Mouse (Mus musculus) retina, postnatal 1 day (tissue): Measurements from ENCODE around the gene Rhobtb3.
"Not testable (repeated sequence)": the region's sequence is repeated elsewhere in the genome, so short reads cannot be mapped to it uniquely, and the experiment has no call there.

ENCODE experiments used
- DNase-seq: peaks from one replicate; pipeline ENCODE4 v3.0.0-alpha.2; 2012

The Rhobtb3 gene

GRCm38 (mm10) chr13:75844833-75845518 is 98.7 kb downstream of the Rhobtb3 start:
- no peak for DNase-seq

- no peak for DNase-seq
These were observed 99.6 kb downstream of the Rhobtb3 start for GRCm38 (mm10) chr13:75843993-75844683.

GRCm38 (mm10) chr13:75843331-75843730 is 100.4 kb downstream of the Rhobtb3 start:
- DNase-seq, result no peak

GRCm38 (mm10) chr13:75841950-75842349 is 101.8 kb downstream of the Rhobtb3 start:
- DNase-seq, result no peak

GRCm38 (mm10) chr13:75840752-75841285 is 102.9 kb downstream of the Rhobtb3 start:
- peak; percentile 10 for DNase-seq

DNA sequence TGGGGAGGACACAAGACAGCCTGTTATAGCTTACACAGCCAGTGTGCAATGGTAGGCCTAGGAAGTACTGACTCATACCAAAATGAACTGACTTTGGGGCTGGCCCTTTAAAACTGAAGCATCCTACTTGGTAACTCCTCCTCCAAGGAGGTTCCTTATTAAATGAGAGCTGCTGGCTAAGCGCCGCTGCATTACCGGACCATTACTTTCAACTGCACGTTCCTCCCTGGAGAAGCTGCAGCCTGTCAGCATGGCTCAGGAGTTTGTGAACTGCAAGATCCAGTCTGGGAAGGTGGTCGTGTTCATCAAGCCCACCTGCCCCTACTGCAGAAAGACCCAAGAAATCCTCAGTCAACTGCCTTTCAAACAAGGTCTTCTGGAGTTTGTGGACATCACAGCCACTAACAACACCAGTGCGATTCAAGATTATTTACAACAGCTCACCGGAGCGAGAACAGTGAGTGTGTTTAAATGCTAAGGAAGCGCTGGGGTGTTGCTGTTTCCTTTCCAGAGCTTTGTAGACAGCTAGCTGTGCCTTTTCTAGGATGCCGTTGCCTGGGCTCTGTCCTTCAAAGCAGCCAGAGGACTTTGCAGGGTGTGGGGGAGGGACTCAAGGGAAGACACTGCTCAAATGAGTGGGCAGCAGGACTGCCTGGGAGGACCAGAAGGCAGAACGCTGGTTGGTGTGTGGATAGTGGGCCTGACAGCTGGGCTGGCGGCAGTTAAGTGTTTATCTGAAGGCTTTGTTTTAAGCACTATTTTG is 103.8 kb downstream of the Rhobtb3 start, which contains the start of gene Glrx:
TSS of gene Glrx (plus strand) at position 150 of the 763 bp plus-strand sequence.
- peak; percentile 86 for DNase-seq

- no peak for DNase-seq
These were observed 105.2 kb downstream of the Rhobtb3 start for GRCm38 (mm10) chr13:75838506-75838905.

DNA sequence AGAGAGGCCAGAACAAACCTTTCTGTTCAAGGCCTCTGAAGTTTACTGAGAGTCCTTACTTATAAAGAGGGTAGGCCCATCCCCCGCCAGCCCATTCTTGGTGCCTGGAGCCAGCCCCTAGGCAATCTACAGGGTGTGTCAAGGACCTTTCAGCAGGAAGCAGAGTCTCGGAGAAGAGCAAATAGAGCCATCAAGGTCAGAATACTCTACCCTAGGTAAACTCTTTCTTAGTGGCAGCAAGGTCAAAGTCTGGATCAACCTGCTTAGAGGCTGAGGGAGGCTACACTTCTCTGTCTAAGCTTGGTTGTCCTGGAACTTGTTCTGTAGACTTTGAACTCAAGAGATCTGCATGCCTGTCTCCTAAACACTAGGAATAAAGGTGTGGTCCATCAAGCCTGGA is 108.3 kb downstream of the Rhobtb3 start:
- DNase-seq, result no peak

GRCm38 (mm10) chr13:75833499-75833898 is 110.2 kb downstream of the Rhobtb3 start:
- DNase-seq, result no peak

DNA sequence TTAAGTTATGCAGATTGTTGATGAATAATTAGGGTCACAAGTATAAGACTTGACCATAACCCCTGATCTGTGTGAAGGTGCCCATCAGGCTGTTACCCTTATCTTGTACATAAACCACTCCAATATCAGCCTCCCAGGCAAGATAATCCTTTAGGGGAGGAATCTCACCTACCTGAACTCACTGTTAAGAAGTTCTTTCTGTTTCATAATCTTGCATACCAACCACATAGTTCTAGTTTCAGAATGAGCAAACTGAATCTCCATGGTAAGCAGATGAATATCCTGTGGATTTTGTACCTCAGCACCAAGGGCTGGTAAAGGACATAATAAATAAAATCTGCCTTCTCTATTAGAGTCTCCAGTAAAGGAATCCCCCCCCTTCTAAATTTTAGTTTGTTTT is 111.0 kb downstream of the Rhobtb3 start:
- no peak for DNase-seq

- DNase-seq, result no peak
These were observed 112.0 kb downstream of the Rhobtb3 start for GRCm38 (mm10) chr13:75831710-75832109.

DNA sequence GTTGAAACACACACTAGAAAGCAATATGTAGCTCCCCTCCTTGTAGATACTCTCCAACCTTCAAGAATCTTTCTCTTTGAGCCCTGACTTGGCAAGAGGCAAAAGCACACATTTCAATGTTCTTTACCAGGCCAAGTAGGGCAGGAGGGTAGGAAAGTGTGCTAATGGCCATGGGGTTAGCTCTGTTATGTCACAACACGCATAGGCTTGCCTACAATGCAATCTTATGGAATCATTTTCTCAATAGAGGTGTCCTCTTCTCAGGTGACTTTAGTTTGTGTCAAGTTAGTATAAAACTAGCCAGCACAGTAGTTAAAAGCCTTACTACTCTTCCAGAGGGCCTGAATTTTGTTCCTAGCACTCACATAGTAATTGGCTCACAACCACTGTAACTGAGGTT is 113.0 kb downstream of the Rhobtb3 start:
- no peak for DNase-seq

- DNase-seq, result no peak
These were observed 118.3 kb downstream of the Rhobtb3 start for GRCm38 (mm10) chr13:75825388-75825787.

- no peak for DNase-seq
These were observed 119.0 kb downstream of the Rhobtb3 start for GRCm38 (mm10) chr13:75824611-75825319.

GRCm38 (mm10) chr13:75823201-75823600 is 120.5 kb downstream of the Rhobtb3 start:
- DNase-seq, result no peak

- DNase-seq, result not testable (repeated sequence)
These were observed 121.4 kb downstream of the Rhobtb3 start for GRCm38 (mm10) chr13:75822366-75822765.

DNA sequence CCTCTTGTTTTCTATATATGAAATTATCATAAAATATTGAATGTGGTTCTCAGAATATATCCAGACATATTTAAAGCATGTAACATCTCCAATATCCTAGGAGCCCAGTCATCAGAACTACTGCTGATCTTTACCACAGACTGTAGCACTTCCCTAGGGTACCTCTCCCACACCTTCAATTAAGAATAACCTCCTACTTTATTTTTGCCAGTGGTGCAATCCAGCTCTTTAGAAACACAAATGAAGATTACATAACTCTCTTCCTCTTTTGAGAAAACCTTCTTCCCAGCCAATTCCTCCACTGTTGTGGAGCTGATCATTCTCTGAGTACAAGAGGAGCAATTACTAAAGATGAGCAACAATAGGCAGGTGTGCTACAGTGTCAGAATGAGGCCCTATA is 123.8 kb downstream of the Rhobtb3 start:
- DNase-seq, result no peak
